In the genomic region with DNA sequence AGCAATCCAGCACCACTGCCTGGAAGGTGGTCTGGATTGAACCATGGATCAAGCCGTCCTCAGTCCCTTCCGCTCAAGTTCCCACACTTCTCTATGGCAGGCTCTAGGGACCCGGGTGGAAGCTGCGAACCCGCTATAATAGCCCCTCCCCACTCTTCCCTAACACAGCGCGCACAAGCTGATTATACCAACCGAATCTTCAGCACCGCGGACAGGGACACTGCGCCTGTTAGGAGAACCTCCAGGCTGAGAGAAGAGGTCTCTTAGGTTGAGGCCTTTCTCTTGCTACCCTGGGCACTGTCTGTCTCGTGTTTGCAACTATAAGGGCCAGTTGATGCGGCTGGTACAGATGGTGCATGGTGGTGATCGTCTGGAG, we compare ENCODE assay signal across 8 mouse cellular contexts. TPM values are rescaled to one million over a fixed set of nuclear protein-coding genes. Genes with fewer than 3 reads are reported as not detected.
DNase-seq lines count a peak whose midpoint lies in the region; ATAC-seq and TF ChIP-seq lines count a peak whose summit lies in the region.

No protein-coding gene starts in this region.

- no peak for TF ChIP-seq POLR2A in brain, embryonic 14.5 days (IDR thresholded peaks at IDR 0.05; ENCODE audit: borderline replicate concordance, extremely low read depth, insufficient read depth, insufficient read length, poor library complexity, severe bottlenecking)
- no peak for TF ChIP-seq POLR2A in kidney, adult 2 months (IDR thresholded peaks at IDR 0.05; ENCODE audit: low read depth, low read length)

- H3K27me3 ChIP-seq in kidney, adult 2 months (replicated peaks; ENCODE audit: control insufficient read depth, insufficient read depth, low read length) = peaks cover 7% of the 10 kb centered on the region
- peaks cover 53% of the 10 kb centered on the region for H3K27me3 ChIP-seq in stomach, embryonic 15.5 days (replicated peaks)

- no peaks in the 10 kb centered on the region for H3K4me1 ChIP-seq in kidney, adult 2 months (ENCODE audit: control insufficient read depth, insufficient read depth, low read length)
- H3K4me1 ChIP-seq in stomach, embryonic 15.5 days = peaks cover 17% of the 10 kb centered on the region

- H3K27ac ChIP-seq in kidney, adult 2 months (ENCODE audit: insufficient read depth, low read depth, low read length) = no peak overlapping the region
- H3K27ac ChIP-seq in stomach, embryonic 15.5 days = no peak overlapping the region

- DNase-seq in right cerebral cortex, postnatal 14 days = peak; percentile 35
- no peak for DNase-seq in right cerebral cortex, postnatal 25 days
- peak; percentile 78 for DNase-seq in brain, embryonic 14.5 days (ENCODE audit: low read depth)
- DNase-seq in gastrocnemius, postnatal 10 days = peak; percentile 70
- DNase-seq in kidney, adult 2 months = peak; percentile 35
- DNase-seq in lung, postnatal 36 days = peak; percentile 72

- 2% methylated on average over 14 of the region's 14 CpGs for WGBS in kidney, adult 2 months
- WGBS in stomach, embryonic 15.5 days = under 1% methylated on average over 14 of the region's 14 CpGs

- H3K36me3 ChIP-seq in kidney, adult 2 months (ENCODE audit: control insufficient read depth, insufficient read depth, low read length) = no peaks in the 10 kb centered on the region
- H3K36me3 ChIP-seq in stomach, embryonic 15.5 days = no peaks in the 10 kb centered on the region

- no peak for TF ChIP-seq CTCF in brain, embryonic 14.5 days (IDR thresholded peaks at IDR 0.05; ENCODE audit: borderline replicate concordance, extremely low read depth, insufficient read depth, insufficient read length)
- no peak for TF ChIP-seq CTCF in kidney, adult 2 months (conservative IDR thresholded peaks at IDR 0.05; ENCODE audit: insufficient read depth, insufficient read length, low read depth, low read length)

- H3K9ac ChIP-seq in stomach, embryonic 15.5 days = no peak overlapping the region

- no peak overlapping the region for H3K4me3 ChIP-seq in kidney, adult 2 months (ENCODE audit: insufficient read depth, low read depth, low read length)
- no peak overlapping the region for H3K4me3 ChIP-seq in stomach, embryonic 15.5 days (replicated peaks)

- H3K4me2 ChIP-seq in stomach, embryonic 15.5 days = peak overlapping the region; percentile 22

- no peaks in the 10 kb centered on the region for H3K9me3 ChIP-seq in stomach, embryonic 15.5 days

- ATAC-seq in stomach, embryonic 15.5 days (ENCODE audit: insufficient read depth, low FRiP score, low read depth) = no peak
- ATAC-seq in megakaryocyte, adult 5-6 weeks (ENCODE audit: poor library complexity, severe bottlenecking) = no peak

RNA-seq across cellular contexts. Expression of gene Syt6, which starts 1.3 kb away (rescaled TPM):
- 12.3 and 18.5 TPM in 2 replicates for polyA plus RNA-seq in brain, embryonic 14.5 days (2012; rRNA removed)
- total RNA-seq in gastrocnemius, postnatal 10 days (2021) = under 1 TPM in 1 of 2 experiments, not detected in 1; 0.36 TPM
- not detected in 2 replicates for polyA plus RNA-seq in kidney, adult 2 months (2012; rRNA removed)
- polyA plus RNA-seq in stomach, embryonic 15.5 days (2015; fragmentation: Nextera tagmentation; extraction: Ambion mirVana) = 2.5 and 2.6 TPM in 2 replicates
- not detected in 2 replicates for total RNA-seq in megakaryocyte, adult 5-6 weeks (2015)
- total RNA-seq in megakaryocyte, adult 5-6 weeks (2017) = 0.20 TPM in 1 of 2 replicates, not detected in the other
